In the genomic region with DNA sequence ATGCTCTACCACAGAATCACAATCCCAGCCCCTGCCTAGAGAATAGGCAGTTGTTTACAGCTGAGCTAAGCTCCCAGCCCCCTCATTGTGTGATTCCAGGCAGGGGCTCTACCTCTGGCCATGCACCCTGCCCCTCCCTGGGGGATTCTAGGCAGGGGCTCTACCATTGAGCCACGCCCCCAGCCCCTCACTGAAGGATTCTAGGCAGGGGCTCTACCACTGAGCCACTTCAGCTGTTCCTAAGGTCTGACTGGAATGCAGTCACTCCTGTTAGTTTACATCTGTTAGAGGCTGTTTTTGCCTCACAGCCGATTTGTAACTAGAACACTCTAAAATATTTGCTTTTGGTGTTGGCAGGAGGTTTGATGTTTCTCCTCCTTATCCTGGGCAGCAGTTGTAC, we compare ENCODE assay signal across 16 mouse cellular contexts. TPM values are rescaled to one million over a fixed set of nuclear protein-coding genes. Genes with fewer than 3 reads are reported as not detected.
A peak's percentile ranks its signal among the peaks of the same experiment; 100 is the strongest.
DNase-seq lines count a peak whose midpoint lies in the region; ATAC-seq and TF ChIP-seq lines count a peak whose summit lies in the region.
"Had no signal": no experiment of that assay in that cellular context is flagged by ENCODE, and none has a peak within 500 bp of the region (broad histone marks: within the 10 kb centered on the region; RNA-seq: fewer than 3 reads in every experiment).

No protein-coding gene starts in this region.

- DNase-seq in heart, postnatal 14 days: no peak
- DNase-seq in lung, postnatal 4 days: no peak
- no peak for DNase-seq in embryonic facial prominence, embryonic 10.5 days (ENCODE audit: low spot score)
- no peak for DNase-seq in adrenal gland, postnatal 36 days
- DNase-seq in urinary bladder, postnatal 10 days (ENCODE audit: low spot score): no peak
- DNase-seq: cerebellum, adult 11-12 months; kidney, postnatal 10 days; right cerebral cortex, postnatal 25 days had no signal

- intact Hi-C loops in heart, postnatal 14 days (cut with DNase I): no loop called here

- peak overlapping the region; percentile 41 for H3K4me2 ChIP-seq in heart, embryonic 12.5 days
- no peak overlapping the region for H3K4me2 ChIP-seq in lung, embryonic 15.5 days
- peak overlapping the region; percentile 4 for H3K4me2 ChIP-seq in myocyte (ENCODE audit: low read depth)
- H3K4me2 ChIP-seq: liver, embryonic 15.5 days had no signal

- H3K36me3 ChIP-seq in heart, embryonic 12.5 days: peaks cover 39% of the 10 kb centered on the region
- H3K36me3 ChIP-seq in lung, embryonic 15.5 days: peaks cover 44% of the 10 kb centered on the region
- peaks cover 62% of the 10 kb centered on the region for H3K36me3 ChIP-seq in embryonic facial prominence, embryonic 10.5 days (replicated peaks)
- H3K36me3 ChIP-seq in myocyte (ENCODE audit: control insufficient read depth, insufficient read depth): peaks cover 10% of the 10 kb centered on the region

- H3K79me2 ChIP-seq in myocyte (ENCODE audit: control insufficient read depth, insufficient read depth): peaks cover 16% of the 10 kb centered on the region

- 57% methylated on average over 2 of the region's 2 CpGs for WGBS in heart, embryonic 12.5 days
- WGBS in lung, embryonic 15.5 days: 56% methylated on average over 2 of the region's 2 CpGs
- 58% methylated on average over 2 of the region's 2 CpGs for WGBS in embryonic facial prominence, embryonic 10.5 days

- H3ac ChIP-seq in myocyte (ENCODE audit: control insufficient read depth, insufficient read length): no peak overlapping the region

- H3K9ac ChIP-seq in heart, embryonic 12.5 days: no peak overlapping the region
- H3K9ac ChIP-seq in lung, embryonic 15.5 days: no peak overlapping the region
- H3K9ac ChIP-seq: liver, embryonic 15.5 days had no signal

- peaks cover 31% of the 10 kb centered on the region for H3K4me1 ChIP-seq in heart, embryonic 12.5 days (replicated peaks)
- peaks cover 6% of the 10 kb centered on the region; the same call in 1 of the 2 replicates for H3K4me1 ChIP-seq in lung, embryonic 15.5 days
- H3K4me1 ChIP-seq in embryonic facial prominence, embryonic 10.5 days: peaks cover 18% of the 10 kb centered on the region

- peak overlapping the region; percentile 92 for H3K27ac ChIP-seq in heart, embryonic 12.5 days (ENCODE audit: poor library complexity, severe bottlenecking)
- peak overlapping the region; percentile 50; the same call in 1 of the 2 replicates for H3K27ac ChIP-seq in lung, embryonic 15.5 days
- peak overlapping the region; percentile 20; the same call in 1 of the 2 replicates for H3K27ac ChIP-seq in embryonic facial prominence, embryonic 10.5 days (replicated peaks)
- H3K27ac ChIP-seq: liver, embryonic 15.5 days had no signal

- ATAC-seq in heart, embryonic 12.5 days (ENCODE audit: insufficient number of reproducible peaks, low FRiP score): no peak
- no peak for ATAC-seq in lung, embryonic 15.5 days (ENCODE audit: borderline replicate concordance, extremely low read depth, low FRiP score, low TSS enrichment)

- H3K4me3 ChIP-seq in heart, embryonic 12.5 days: no peak overlapping the region
- H3K4me3 ChIP-seq in lung, embryonic 15.5 days: no peak overlapping the region
- no peak overlapping the region for H3K4me3 ChIP-seq in embryonic facial prominence, embryonic 10.5 days
- H3K4me3 ChIP-seq in myocyte: no peak overlapping the region
- H3K4me3 ChIP-seq: liver, embryonic 15.5 days had no signal

- H3K9me3 ChIP-seq in heart, embryonic 12.5 days (replicated peaks): no peaks in the 10 kb centered on the region
- no peaks in the 10 kb centered on the region for H3K9me3 ChIP-seq in lung, embryonic 15.5 days
- H3K9me3 ChIP-seq in embryonic facial prominence, embryonic 10.5 days: no peaks in the 10 kb centered on the region
- H3K9me3 ChIP-seq: liver, embryonic 15.5 days had no signal

- no peaks in the 10 kb centered on the region for H3K27me3 ChIP-seq in heart, embryonic 12.5 days (replicated peaks)
- H3K27me3 ChIP-seq in lung, embryonic 15.5 days: no peaks in the 10 kb centered on the region
- H3K27me3 ChIP-seq in embryonic facial prominence, embryonic 10.5 days (replicated peaks; ENCODE audit: low read depth, poor library complexity, severe bottlenecking): no peaks in the 10 kb centered on the region
- no peaks in the 10 kb centered on the region for H3K27me3 ChIP-seq in myocyte (ENCODE audit: control insufficient read depth, insufficient read depth, insufficient read length)
- H3K27me3 ChIP-seq: liver, embryonic 15.5 days had no signal

- TF ChIP-seq POLR2A in myocyte (IDR thresholded peaks at IDR 0.05; ENCODE audit: insufficient read length, low read depth): no peak

TF ChIP-seq in myocyte, 11 proteins besides CTCF, POLR2A, EP300 and RAD21:
- TF ChIP-seq POLR2AphosphoS2 (IDR thresholded peaks at IDR 0.05; ENCODE audit: insufficient read length, low read depth): no peak
- TF ChIP-seq MYOG (IDR thresholded peaks at IDR 0.05; ENCODE audit: control insufficient read depth in 1 of 3, insufficient read depth in 1 of 3, insufficient read length in 2 of 3, low read depth in 2 of 3): peak in 1 of 3 experiments; percentile 34
- TF ChIP-seq MAX (IDR thresholded peaks at IDR 0.05; ENCODE audit: low read depth): no peak
- TF ChIP-seq CEBPB (IDR thresholded peaks at IDR 0.05; ENCODE audit: insufficient read depth, poor library complexity, severe bottlenecking): no peak
- no peak for TF ChIP-seq REST (IDR thresholded peaks at IDR 0.05; ENCODE audit: insufficient read depth, insufficient read length)
- no peak for TF ChIP-seq SRF (IDR thresholded peaks at IDR 0.05; ENCODE audit: control insufficient read depth, insufficient read length, low read depth)

RNA-seq across cellular contexts. Expression of a gene that starts 7.7 kb away (rescaled TPM):
- 28.7 and 29.9 TPM in 2 replicates for polyA plus RNA-seq in heart, embryonic 12.5 days (2016; fragmentation: Nextera tagmentation; extraction: Ambion mirVana)
- 1 to 10 TPM; 8.5 to 8.9 TPM for total RNA-seq in heart, postnatal 14 days (2021)
- polyA plus RNA-seq in lung, embryonic 15.5 days (2015; fragmentation: Nextera tagmentation; extraction: Ambion mirVana): 23.8 TPM in 2 replicates
- 38.5 and 39.2 TPM in 2 replicates for polyA plus RNA-seq in embryonic facial prominence, embryonic 10.5 days (2016; fragmentation: Nextera tagmentation; extraction: Ambion mirVana)
- 18.3 TPM for polyA plus RNA-seq in myocyte (2012; fragmentation: generic; extraction: Trizol)
- total RNA-seq in adrenal gland, postnatal 36 days (2021): 10 to 100 TPM; 13.3 to 17.1 TPM

RNA-seq across cellular contexts. Expression of a gene that starts 22.4 kb away (rescaled TPM):
- polyA plus RNA-seq in heart, embryonic 12.5 days (2016; fragmentation: Nextera tagmentation; extraction: Ambion mirVana): 0.13 TPM in 1 of 2 replicates, not detected in the other
- not detected for total RNA-seq in heart, postnatal 14 days (2021)
- polyA plus RNA-seq in lung, embryonic 15.5 days (2015; fragmentation: Nextera tagmentation; extraction: Ambion mirVana): not detected in 2 replicates
- polyA plus RNA-seq in embryonic facial prominence, embryonic 10.5 days (2016; fragmentation: Nextera tagmentation; extraction: Ambion mirVana): not detected in 2 replicates
- polyA plus RNA-seq in myocyte (2012; fragmentation: generic; extraction: Trizol): 0.11 TPM
- not detected for total RNA-seq in adrenal gland, postnatal 36 days (2021)
- total RNA-seq: layer of hippocampus, postnatal 25 days had no signal
- polyA plus RNA-seq: hindbrain, embryonic 11.5 days; liver, embryonic 15.5 days; stomach, embryonic 14.5 days had no signal

RNA-seq across cellular contexts. Expression of a gene that starts 28.0 kb away (rescaled TPM):
- 0.70 and 1.6 TPM in 2 replicates for polyA plus RNA-seq in heart, embryonic 12.5 days (2016; fragmentation: Nextera tagmentation; extraction: Ambion mirVana)
- total RNA-seq in heart, postnatal 14 days (2021): 1 to 10 TPM in 1 of 2 experiments, under 1 TPM in 1; 0.41 to 1.3 TPM
- 3.2 and 3.5 TPM in 2 replicates for polyA plus RNA-seq in lung, embryonic 15.5 days (2015; fragmentation: Nextera tagmentation; extraction: Ambion mirVana)
- polyA plus RNA-seq in embryonic facial prominence, embryonic 10.5 days (2016; fragmentation: Nextera tagmentation; extraction: Ambion mirVana): 3.1 and 4.0 TPM in 2 replicates
- polyA plus RNA-seq in myocyte (2012; fragmentation: generic; extraction: Trizol): 2.4 TPM
- total RNA-seq in adrenal gland, postnatal 36 days (2021): 1 to 10 TPM; 2.3 to 3.3 TPM

RNA-seq across cellular contexts. Expression of a gene that starts 36.0 kb away (rescaled TPM):
- polyA plus RNA-seq in heart, embryonic 12.5 days (2016; fragmentation: Nextera tagmentation; extraction: Ambion mirVana): 60.2 and 60.5 TPM in 2 replicates
- 10 to 100 TPM; 24.8 to 26.5 TPM for total RNA-seq in heart, postnatal 14 days (2021)
- polyA plus RNA-seq in lung, embryonic 15.5 days (2015; fragmentation: Nextera tagmentation; extraction: Ambion mirVana): 22.5 and 27.8 TPM in 2 replicates
- polyA plus RNA-seq in embryonic facial prominence, embryonic 10.5 days (2016; fragmentation: Nextera tagmentation; extraction: Ambion mirVana): 0.32 and 0.78 TPM in 2 replicates
- polyA plus RNA-seq in myocyte (2012; fragmentation: generic; extraction: Trizol): not detected
- total RNA-seq in adrenal gland, postnatal 36 days (2021): 1 to 10 TPM; 5.3 to 6.8 TPM
- total RNA-seq: layer of hippocampus, postnatal 25 days; midbrain, postnatal 0 days had no signal
- polyA plus RNA-seq: midbrain, postnatal 0 days had no signal

RNA-seq across cellular contexts. Expression of a gene that starts 52.0 kb away (rescaled TPM):
- 0.40 and 0.50 TPM in 2 replicates for polyA plus RNA-seq in heart, embryonic 12.5 days (2016; fragmentation: Nextera tagmentation; extraction: Ambion mirVana)
- not detected for total RNA-seq in heart, postnatal 14 days (2021)
- 4.2 and 5.1 TPM in 2 replicates for polyA plus RNA-seq in lung, embryonic 15.5 days (2015; fragmentation: Nextera tagmentation; extraction: Ambion mirVana)
- 6.0 and 6.7 TPM in 2 replicates for polyA plus RNA-seq in embryonic facial prominence, embryonic 10.5 days (2016; fragmentation: Nextera tagmentation; extraction: Ambion mirVana)
- polyA plus RNA-seq in myocyte (2012; fragmentation: generic; extraction: Trizol): not detected
- not detected for total RNA-seq in adrenal gland, postnatal 36 days (2021)
- total RNA-seq: layer of hippocampus, postnatal 25 days; midbrain, postnatal 0 days had no signal
- polyA plus RNA-seq: midbrain, postnatal 0 days had no signal

Comparison
In these comparisons a context has a peak if more than half of its experiments do, and no peak if none do; other contexts are left out.
1. H3K27ac ChIP-seq: peak in every context shown above with its lines; median percentile 92 in heart, embryonic 12.5 days; 50 in lung, embryonic 15.5 days; 20 in embryonic facial prominence, embryonic 10.5 days.